Mouse (Mus musculus) lung, adult 2 months (tissue): Measurements from ENCODE around the gene Arl15.

ENCODE experiments used
- CTCF ChIP-seq: fragments of 200-500 bp; IDR thresholded peaks from 2 replicates; pipeline ENCODE4 v1.5.1; 2011; ENCODE audit warnings: mild to moderate bottlenecking, low read length, control low read depth; ENCODE audit not compliant: insufficient read depth
- POLR2A ChIP-seq: fragments of 200-500 bp; IDR thresholded peaks from 2 replicates; pipeline ENCODE4 v1.6.1; 2011; ENCODE audit warnings: low read depth, mild to moderate bottlenecking, control low read depth, low read length, borderline replicate concordance; ENCODE audit errors: extremely low read depth

DNA sequence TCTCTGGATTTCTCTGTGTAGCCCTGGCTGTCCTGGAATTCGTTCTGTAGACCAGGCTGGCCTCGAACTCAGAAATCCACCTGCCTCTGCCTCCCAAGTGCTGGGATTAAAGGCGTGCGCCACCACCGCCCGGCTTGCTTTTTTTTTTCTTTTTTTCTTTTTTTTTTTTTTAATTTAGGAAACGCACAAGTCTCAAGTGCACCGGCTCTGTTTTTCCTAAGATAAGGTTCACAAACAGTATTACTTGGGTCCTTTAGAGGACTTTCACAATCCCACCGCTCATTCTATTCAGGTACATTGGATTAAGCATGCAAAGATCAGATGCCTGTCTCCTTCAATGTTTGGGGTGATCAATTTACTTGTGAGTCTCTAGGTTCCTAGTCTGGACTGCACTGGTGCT lies 668 bp upstream of the Arl15 start:
- TF ChIP-seq CTCF (no peak), POLR2A (no peak)
